Mouse (Mus musculus): ENCODE results near the gene Cerkl. TPM values are rescaled to one million over a fixed set of nuclear protein-coding genes. Genes with fewer than 3 reads are reported as not detected.

The Cerkl gene
- polyA plus RNA-seq (2021; fragmentation: Nextera tagmentation), result 2.1 and 3.0 TPM in 2 replicates
- long read RNA-seq, experiment 1, partial matches to known transcripts, result 0 of 7 reads
- long read RNA-seq, experiment 1, other reads (novel, unspliced or antisense), result 7 of 7 reads
- long read RNA-seq, experiment 2, partial matches to known transcripts, result 0 of 4 reads
- long read RNA-seq, experiment 2, other reads (novel, unspliced or antisense), result 3 of 4 reads

GRCm38 (mm10) chr2:79456575-79457349, at the start of gene Cerkl, which contains the start of gene Neurod1:
TSS of gene Cerkl (minus strand) at chr2:79456785.
TSS of gene Neurod1 (minus strand) at chr2:79456751.

Other genes with a start within 250 kb of the Cerkl start
- 1.6 and 2.7 TPM in 2 replicates for gene Itga4, start 201.4 kb downstream of the Cerkl start, polyA plus RNA-seq (2021; fragmentation: Nextera tagmentation)
- 8.0 and 8.9 TPM in 2 replicates for gene Neurod1, start within 50 bp of the Cerkl start, polyA plus RNA-seq (2021; fragmentation: Nextera tagmentation)
- 6.0 and 10.3 TPM in 2 replicates for gene Itprid2, start 178.6 kb upstream of the Cerkl start, polyA plus RNA-seq (2021; fragmentation: Nextera tagmentation)

Data from left cerebral cortex, adult 6 months (tissue).